Mouse (Mus musculus): ENCODE measurements around the gene Gmeb1. TPM values are rescaled to one million over a fixed set of nuclear protein-coding genes. Genes with fewer than 3 reads are reported as not detected.

Gene Gmeb1
- polyA plus RNA-seq, 1 experiment from 2014 or later = 24.7 TPM

DNA sequence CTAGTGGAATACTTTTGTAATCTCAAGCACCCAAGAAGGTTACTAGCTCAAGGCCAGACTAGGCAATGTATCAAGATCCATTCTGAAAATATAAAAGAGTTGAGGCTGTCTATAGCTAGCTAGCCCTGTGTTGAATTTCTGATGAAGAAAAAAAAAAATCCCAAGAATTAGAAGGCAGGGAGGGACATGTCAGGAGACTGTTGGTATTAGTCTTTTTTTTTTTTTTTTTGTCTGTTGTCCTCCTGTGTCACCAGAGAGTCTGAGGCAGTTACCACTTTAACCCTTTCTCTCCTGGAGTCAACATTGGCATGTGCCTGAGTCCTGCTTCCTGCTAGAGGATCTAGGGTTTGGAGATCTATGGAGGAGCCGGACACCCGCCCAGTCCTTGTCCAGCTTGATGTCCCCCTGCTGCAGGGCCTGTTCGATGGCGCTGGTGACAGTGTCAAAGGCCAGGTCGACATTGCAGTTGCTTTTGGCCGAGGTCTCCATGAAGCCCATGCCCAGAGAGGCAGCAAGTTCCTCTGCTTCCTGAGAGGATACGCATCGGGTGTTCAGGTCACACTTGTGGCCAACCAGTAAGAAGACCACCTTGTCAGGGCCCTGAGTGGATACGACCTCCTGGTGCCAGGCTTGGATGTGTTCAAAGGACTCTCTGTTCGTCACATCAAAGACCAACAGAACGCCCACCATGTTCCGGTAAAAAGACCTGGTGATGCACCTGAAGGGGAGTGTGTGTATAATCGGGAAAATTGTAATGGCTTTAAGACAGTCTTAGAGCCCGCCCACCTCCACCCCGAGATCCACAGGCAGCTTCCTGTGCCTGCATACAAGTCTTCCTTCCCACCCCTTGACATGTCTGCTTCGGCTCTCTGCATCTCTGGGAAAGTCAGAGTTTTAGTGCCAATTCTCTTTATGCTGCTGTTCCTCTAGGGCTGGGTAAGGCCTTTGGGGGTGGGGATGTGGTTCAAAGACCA, 40.9 kb upstream of the Gmeb1 start:
- H3K27me3 ChIP-seq (replicated peaks; ENCODE audit: control insufficient read depth, insufficient read depth, low read length) = no peaks in the 10 kb centered on the region
- H3K9ac ChIP-seq (ENCODE audit: low read depth, low read length) = peak overlapping the region; percentile 66
- ATAC-seq (ENCODE audit: low read depth) = no peak
- no peak for DNase-seq (ENCODE audit: low spot score)
- whole genome bisulfite sequencing = 62% methylated on average over 16 of the region's 16 CpGs
- no peaks in the 10 kb centered on the region for H3K4me1 ChIP-seq (ENCODE audit: control insufficient read depth, insufficient read depth, low read length)
- H3K4me3 ChIP-seq (ENCODE audit: low read depth, low read length) = peak overlapping the region; percentile 47
- no peaks in the 10 kb centered on the region for H3K9me3 ChIP-seq (ENCODE audit: control insufficient read depth, low read length)
- peak overlapping the region; percentile 56 for H3K27ac ChIP-seq (replicated peaks; ENCODE audit: low read depth, low read length)
- H3K36me3 ChIP-seq (ENCODE audit: control insufficient read depth, insufficient read depth, low read length) = no peaks in the 10 kb centered on the region
- H3K4me2 ChIP-seq (ENCODE audit: low read depth, low read length) = peak overlapping the region; percentile 69

DNA sequence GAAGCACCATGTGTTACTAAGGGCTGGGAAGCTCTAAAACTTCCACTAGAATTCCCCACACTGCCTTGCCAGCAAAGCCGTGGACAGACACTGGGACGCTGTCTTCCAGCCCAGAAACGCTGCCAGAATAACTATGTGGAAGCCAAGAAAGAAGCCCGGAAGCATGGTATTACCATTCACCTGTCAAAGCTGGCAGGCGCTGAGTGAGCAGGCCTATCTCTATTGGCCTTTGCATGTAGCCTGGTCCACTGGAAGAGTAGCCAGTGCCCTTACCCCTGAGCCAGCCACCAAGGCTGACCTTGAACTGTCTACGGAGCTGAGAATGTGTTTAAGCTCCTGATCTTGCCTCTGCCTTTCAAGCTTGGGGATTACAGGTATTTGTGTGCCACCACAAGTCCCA, 40.1 kb upstream of the Gmeb1 start:
- Histone ChIP-seq H3K27me3 (replicated peaks; ENCODE audit: control insufficient read depth, insufficient read depth, low read length) (no peaks in the 10 kb centered on the region), H3K4me3 (ENCODE audit: low read depth, low read length) (no peak overlapping the region), H3K36me3 (ENCODE audit: control insufficient read depth, insufficient read depth, low read length) (no peaks in the 10 kb centered on the region), H3K9ac (ENCODE audit: low read depth, low read length) (no peak overlapping the region), H3K4me2 (ENCODE audit: low read depth, low read length) (no peak overlapping the region), H3K9me3 (ENCODE audit: control insufficient read depth, low read length) (no peaks in the 10 kb centered on the region), H3K4me1 (ENCODE audit: control insufficient read depth, insufficient read depth, low read length) (no peaks in the 10 kb centered on the region), H3K27ac (replicated peaks; ENCODE audit: low read depth, low read length) (no peak overlapping the region)
- no peak for ATAC-seq (ENCODE audit: low read depth)
- DNase-seq (ENCODE audit: low spot score) = no peak
- 83% methylated on average over 6 of the region's 6 CpGs for WGBS

DNA sequence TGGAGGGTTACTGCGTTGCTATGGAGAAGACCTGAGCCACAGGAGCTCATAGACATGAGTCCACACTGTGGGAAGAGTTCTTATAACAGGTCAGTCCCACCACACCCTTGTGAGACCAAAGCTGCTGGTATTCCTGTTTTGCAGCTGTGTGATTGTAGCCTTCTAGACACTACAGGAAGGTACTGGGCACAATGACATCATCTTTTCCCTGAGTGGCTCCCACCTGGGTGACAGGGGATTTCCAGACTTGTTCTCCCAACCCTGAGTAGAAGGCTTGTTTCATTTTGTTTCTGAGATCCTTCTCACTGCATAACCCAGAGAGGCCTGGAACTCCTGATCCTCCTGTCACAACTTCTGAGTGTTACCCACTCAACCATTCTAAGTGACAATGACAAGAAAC, 38.4 kb upstream of the Gmeb1 start:
- ATAC-seq (ENCODE audit: low read depth) = no peak
- WGBS = 91% methylated on average over 1 of the region's 1 CpGs
- no peak overlapping the region for H3K27ac ChIP-seq (replicated peaks; ENCODE audit: low read depth, low read length)

DNA sequence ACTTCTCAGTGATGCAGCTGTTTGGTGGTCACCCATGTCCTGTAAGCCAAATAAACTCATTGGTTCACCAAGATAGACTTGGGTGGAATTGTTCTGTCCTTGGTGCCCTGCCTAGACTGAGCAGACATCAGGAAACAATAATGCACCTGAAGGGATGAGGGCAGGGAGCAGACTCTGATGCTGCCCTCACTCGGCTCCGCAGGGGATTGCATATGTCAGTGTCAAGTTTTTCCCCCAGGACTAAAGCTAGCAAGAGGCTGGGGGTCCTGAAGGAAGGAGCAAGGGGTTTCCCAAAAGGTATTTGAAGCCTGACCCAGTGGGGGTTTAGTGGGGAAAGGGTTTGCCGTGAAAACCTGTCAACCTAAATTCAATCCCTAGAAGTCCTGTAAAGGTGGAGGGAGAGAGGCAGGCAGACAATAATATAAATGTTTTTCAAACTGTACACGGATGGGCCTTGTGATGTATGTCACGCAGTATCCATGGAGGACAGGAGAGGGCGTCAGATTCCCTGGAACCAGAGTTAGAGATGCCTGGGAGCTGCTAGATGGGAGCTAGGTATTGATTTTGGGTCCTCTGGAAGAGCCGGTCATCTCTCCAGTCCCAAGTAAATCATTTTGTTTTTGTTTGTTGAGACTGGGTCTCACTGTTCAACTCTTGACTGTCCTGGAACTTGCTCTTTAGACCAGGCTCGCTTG, 34.4 kb upstream of the Gmeb1 start:
- no peak overlapping the region for H3K27ac ChIP-seq (replicated peaks; ENCODE audit: low read depth, low read length)
- no peaks in the 10 kb centered on the region for H3K27me3 ChIP-seq (replicated peaks; ENCODE audit: control insufficient read depth, insufficient read depth, low read length)
- ATAC-seq (ENCODE audit: low read depth) (no peak), DNase-seq (ENCODE audit: low spot score) (no peak)
- H3K9ac ChIP-seq (ENCODE audit: low read depth, low read length) = no peak overlapping the region
- WGBS = 48% methylated on average over 8 of the region's 8 CpGs
- no peak overlapping the region for H3K4me3 ChIP-seq (ENCODE audit: low read depth, low read length)
- H3K4me1 ChIP-seq (ENCODE audit: control insufficient read depth, insufficient read depth, low read length) = no peaks in the 10 kb centered on the region
- peaks cover 25% of the 10 kb centered on the region for H3K36me3 ChIP-seq (ENCODE audit: control insufficient read depth, insufficient read depth, low read length)
- no peak overlapping the region for H3K4me2 ChIP-seq (ENCODE audit: low read depth, low read length)
- H3K9me3 ChIP-seq (ENCODE audit: control insufficient read depth, low read length) = 0 out of 2 replicates have a peak, but pooled peaks cover 4% of the 10 kb centered on the region

More for the DNA sequence above, 38.4 kb upstream of the Gmeb1 start:
- H3K4me1 ChIP-seq (ENCODE audit: control insufficient read depth, insufficient read depth, low read length) = no peaks in the 10 kb centered on the region
- DNase-seq (ENCODE audit: low spot score) = no peak
- H3K9ac ChIP-seq (ENCODE audit: low read depth, low read length) = no peak overlapping the region
- H3K4me2 ChIP-seq (ENCODE audit: low read depth, low read length) = no peak overlapping the region
- no peaks in the 10 kb centered on the region for H3K36me3 ChIP-seq (ENCODE audit: control insufficient read depth, insufficient read depth, low read length)
- H3K4me3 ChIP-seq (ENCODE audit: low read depth, low read length) = no peak overlapping the region
- no peaks in the 10 kb centered on the region for H3K27me3 ChIP-seq (replicated peaks; ENCODE audit: control insufficient read depth, insufficient read depth, low read length)
- no peaks in the 10 kb centered on the region for H3K9me3 ChIP-seq (ENCODE audit: control insufficient read depth, low read length)

DNA sequence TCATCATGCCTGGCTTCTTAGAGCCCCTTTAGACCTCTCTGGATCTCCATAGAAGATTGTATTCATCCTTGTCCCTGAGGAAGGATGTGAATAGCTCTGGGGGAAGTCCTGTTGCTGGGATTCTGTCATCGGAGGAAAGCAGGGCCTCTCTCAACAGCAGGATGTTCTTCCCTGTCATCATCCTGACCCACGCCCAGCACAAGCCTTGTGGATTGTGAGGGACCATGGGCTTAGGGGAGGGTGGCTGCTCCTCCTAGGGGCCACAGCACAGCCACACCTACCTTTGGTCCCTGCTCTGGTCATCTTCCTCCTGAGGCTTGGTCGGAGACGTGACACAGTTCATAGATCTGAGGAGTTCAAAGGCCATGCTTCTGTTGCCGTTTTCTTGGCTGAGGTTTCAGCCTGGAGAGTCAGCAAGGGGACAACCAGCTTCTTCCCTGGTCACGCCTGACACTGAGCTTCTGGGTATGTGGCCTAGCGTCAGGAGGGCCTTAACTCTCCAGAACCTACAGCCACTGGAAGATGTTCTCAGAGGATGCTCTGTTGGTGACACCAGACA, 32.4 kb upstream of the Gmeb1 start:
- Histone ChIP-seq H3K9ac (ENCODE audit: low read depth, low read length) (no peak overlapping the region), H3K9me3 (ENCODE audit: control insufficient read depth, low read length) (0 out of 2 replicates have a peak, but pooled peaks cover 4% of the 10 kb centered on the region), H3K4me1 (ENCODE audit: control insufficient read depth, insufficient read depth, low read length) (no peaks in the 10 kb centered on the region), H3K27me3 (replicated peaks; ENCODE audit: control insufficient read depth, insufficient read depth, low read length) (no peaks in the 10 kb centered on the region), H3K27ac (replicated peaks; ENCODE audit: low read depth, low read length) (no peak overlapping the region), H3K4me3 (ENCODE audit: low read depth, low read length) (no peak overlapping the region), H3K36me3 (ENCODE audit: control insufficient read depth, insufficient read depth, low read length) (peaks cover 39% of the 10 kb centered on the region), H3K4me2 (ENCODE audit: low read depth, low read length) (no peak overlapping the region)
- WGBS = 83% methylated on average over 7 of the region's 7 CpGs
- ATAC-seq (ENCODE audit: low read depth) = no peak
- no peak for DNase-seq (ENCODE audit: low spot score)

DNA sequence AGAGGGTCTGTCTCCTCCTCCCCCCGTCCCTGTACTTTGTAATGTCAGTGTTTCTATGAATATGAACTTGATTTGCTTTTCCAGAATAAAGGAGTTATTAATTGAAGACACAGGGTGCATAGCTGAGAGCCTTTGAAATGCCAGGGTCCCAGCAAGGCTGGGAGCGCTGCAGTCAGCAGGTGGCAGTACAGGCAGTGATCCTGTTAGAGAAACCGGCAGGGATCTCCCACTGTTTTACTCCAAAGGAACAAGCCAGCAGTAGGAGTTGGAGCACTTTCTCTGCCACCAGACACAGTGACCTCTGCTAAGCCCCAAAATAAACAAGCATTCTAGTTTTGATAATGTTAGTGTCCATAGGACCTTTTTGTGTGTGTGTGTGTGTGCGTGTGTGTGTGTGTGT, 31.6 kb upstream of the Gmeb1 start:
- ATAC-seq (ENCODE audit: low read depth) (no peak), DNase-seq (ENCODE audit: low spot score) (no peak)
- no peak overlapping the region for H3K4me2 ChIP-seq (ENCODE audit: low read depth, low read length)
- H3K9ac ChIP-seq (ENCODE audit: low read depth, low read length) = no peak overlapping the region
- H3K4me1 ChIP-seq (ENCODE audit: control insufficient read depth, insufficient read depth, low read length) = no peaks in the 10 kb centered on the region
- H3K27ac ChIP-seq (replicated peaks; ENCODE audit: low read depth, low read length) = no peak overlapping the region
- WGBS = 41% methylated on average over 4 of the region's 4 CpGs
- H3K4me3 ChIP-seq (ENCODE audit: low read depth, low read length) = no peak overlapping the region
- no peaks in the 10 kb centered on the region for H3K27me3 ChIP-seq (replicated peaks; ENCODE audit: control insufficient read depth, insufficient read depth, low read length)
- peaks cover 39% of the 10 kb centered on the region for H3K36me3 ChIP-seq (ENCODE audit: control insufficient read depth, insufficient read depth, low read length)
- H3K9me3 ChIP-seq (ENCODE audit: control insufficient read depth, low read length) = 0 out of 2 replicates have a peak, but pooled peaks cover 4% of the 10 kb centered on the region

DNA sequence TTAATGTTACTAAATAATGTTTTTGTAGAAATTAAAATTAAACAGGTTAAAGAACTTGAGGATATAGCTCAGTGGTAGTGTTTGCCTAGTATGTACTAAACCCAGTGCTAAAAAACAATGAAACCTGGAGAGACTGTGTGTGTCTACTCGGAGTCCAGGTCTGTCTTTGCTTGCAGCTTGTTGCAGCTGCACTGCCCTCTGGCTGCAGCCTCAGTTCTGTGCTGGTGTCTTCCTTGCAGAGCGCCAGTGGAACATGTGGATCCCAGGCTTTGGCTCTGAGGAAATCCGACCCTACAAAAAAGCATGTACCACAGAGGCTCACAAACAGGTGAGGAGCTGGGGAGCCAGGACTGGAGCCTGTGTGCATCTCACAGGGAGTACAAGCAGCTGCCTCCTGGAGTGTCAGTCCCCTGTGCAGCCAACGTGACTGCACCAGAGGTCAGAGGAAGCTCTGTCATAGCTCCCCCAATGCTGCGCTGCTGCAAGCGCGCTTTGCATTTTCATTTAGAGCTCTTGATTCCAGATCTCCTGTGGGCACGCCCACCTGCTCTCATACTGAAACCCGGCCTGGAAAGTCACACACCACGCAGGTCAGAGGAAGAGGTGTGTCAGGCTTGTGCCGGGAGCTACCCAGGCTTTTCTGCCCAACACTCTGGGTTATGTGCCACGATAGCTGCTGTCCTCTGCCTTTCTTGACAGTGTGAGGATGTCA, 30.4 kb upstream of the Gmeb1 start:
- no peak for DNase-seq (ENCODE audit: low spot score)

DNA sequence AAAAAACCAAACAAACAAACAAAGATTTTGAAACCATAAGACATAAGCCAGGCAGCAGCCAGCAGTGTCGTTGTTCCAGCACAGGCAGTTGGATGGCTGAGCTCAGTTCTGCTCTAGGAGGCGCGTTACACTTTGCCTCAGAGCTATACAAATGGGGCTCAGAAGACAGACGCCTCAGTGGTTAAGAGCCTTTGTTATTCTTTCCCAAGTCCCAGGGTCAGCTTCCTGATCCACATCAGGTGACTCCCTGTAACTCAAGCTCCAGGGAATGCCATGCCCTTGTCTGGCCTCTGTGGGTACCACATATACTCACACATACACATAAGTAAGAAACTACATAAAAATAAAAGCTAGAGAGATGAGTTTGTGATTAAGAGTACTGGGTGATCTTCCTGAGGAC, 29.7 kb upstream of the Gmeb1 start:
- 96% methylated on average over 4 of the region's 4 CpGs for WGBS

More for the DNA sequence above, 30.4 kb upstream of the Gmeb1 start:
- Histone ChIP-seq H3K27ac (replicated peaks; ENCODE audit: low read depth, low read length) (no peak overlapping the region), H3K27me3 (replicated peaks; ENCODE audit: control insufficient read depth, insufficient read depth, low read length) (no peaks in the 10 kb centered on the region), H3K9me3 (ENCODE audit: control insufficient read depth, low read length) (0 out of 2 replicates have a peak, but pooled peaks cover 4% of the 10 kb centered on the region), H3K36me3 (ENCODE audit: control insufficient read depth, insufficient read depth, low read length) (peaks cover 44% of the 10 kb centered on the region), H3K4me1 (ENCODE audit: control insufficient read depth, insufficient read depth, low read length) (no peaks in the 10 kb centered on the region), H3K4me3 (ENCODE audit: low read depth, low read length) (no peak overlapping the region), H3K9ac (ENCODE audit: low read depth, low read length) (no peak overlapping the region), H3K4me2 (ENCODE audit: low read depth, low read length) (no peak overlapping the region)
- ATAC-seq (ENCODE audit: low read depth) = no peak
- WGBS = 82% methylated on average over 12 of the region's 12 CpGs

More for the DNA sequence above, 29.7 kb upstream of the Gmeb1 start:
- H3K4me1 ChIP-seq (ENCODE audit: control insufficient read depth, insufficient read depth, low read length) = no peaks in the 10 kb centered on the region
- H3K4me3 ChIP-seq (ENCODE audit: low read depth, low read length) = no peak overlapping the region
- no peak for ATAC-seq (ENCODE audit: low read depth)
- H3K27me3 ChIP-seq (replicated peaks; ENCODE audit: control insufficient read depth, insufficient read depth, low read length) = no peaks in the 10 kb centered on the region
- H3K27ac ChIP-seq (replicated peaks; ENCODE audit: low read depth, low read length) = no peak overlapping the region
- no peak for DNase-seq (ENCODE audit: low spot score)
- H3K4me2 ChIP-seq (ENCODE audit: low read depth, low read length) = no peak overlapping the region
- H3K9me3 ChIP-seq (ENCODE audit: control insufficient read depth, low read length) = 0 out of 2 replicates have a peak, but pooled peaks cover 4% of the 10 kb centered on the region
- peaks cover 49% of the 10 kb centered on the region for H3K36me3 ChIP-seq (ENCODE audit: control insufficient read depth, insufficient read depth, low read length)
- H3K9ac ChIP-seq (ENCODE audit: low read depth, low read length) = no peak overlapping the region

Measured in embryonic facial prominence, embryonic 14.5 days (tissue).